Mouse (Mus musculus): ENCODE measurements around the gene Nptxr.

DNA sequence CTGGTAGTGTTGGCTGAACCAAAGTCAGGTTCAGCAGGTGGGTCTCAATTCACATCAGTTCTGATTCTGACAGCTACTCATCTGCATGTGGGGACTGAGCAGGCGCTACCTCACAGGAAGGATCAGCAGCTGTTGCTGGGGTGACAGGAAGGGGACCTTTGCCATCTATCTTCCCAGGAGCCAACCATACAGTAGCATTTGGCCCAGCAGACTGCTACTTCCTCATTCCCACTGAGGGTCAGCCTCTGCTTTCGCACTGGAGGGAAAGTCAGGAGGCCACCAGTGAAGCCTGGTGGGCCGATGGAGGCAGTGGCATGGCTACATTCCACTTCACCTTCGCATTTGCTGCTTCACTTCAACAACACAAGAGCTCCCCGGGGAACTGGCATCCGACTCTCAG lies 36.3 kb downstream of the Nptxr start:
- TF ChIP-seq CTCF (conservative IDR thresholded peaks at IDR 0.05 in 1 of 2, IDR thresholded peaks at IDR 0.05 in 1 of 2; ENCODE audit: low read depth in 2 of 2, low read length in 2 of 2) (no peak), EP300 (IDR thresholded peaks at IDR 0.05; ENCODE audit: low read length) (no peak), TCF12 (IDR thresholded peaks at IDR 0.05; ENCODE audit: low read depth, low read length) (no peak), ETS1 (conservative IDR thresholded peaks at IDR 0.05; ENCODE audit: low read depth, low read length) (no peak), E2F4 (IDR thresholded peaks at IDR 0.05; ENCODE audit: insufficient replicate concordance, low read depth, low read length) (no peak), POLR2A (IDR thresholded peaks at IDR 0.05; ENCODE audit: low read depth, low read length) (no peak)

Data from CH12.LX (cell line).